Mouse (Mus musculus) C2C12 (cell line): ENCODE measurements around the gene Gsg1l. TPM values are rescaled to one million over a fixed set of nuclear protein-coding genes. Genes with fewer than 3 reads are reported as not detected.

Source experiments
- H3K27me3 ChIP-seq: one replicate; pipeline ENCODE4 v1.6.1; 2011; ENCODE audit not compliant: control insufficient read depth, insufficient read depth, insufficient read length
- H3K36me3 ChIP-seq: one replicate; pipeline ENCODE4 v1.6.1; 2011; ENCODE audit not compliant: control insufficient read depth, insufficient read depth
- H3K4me3 ChIP-seq: one replicate; pipeline ENCODE4 v1.5.1; 2011; ENCODE audit warnings: mild to moderate bottlenecking, control low read depth; ENCODE audit not compliant: poor library complexity, insufficient read depth, severe bottlenecking
- H3K79me2 ChIP-seq: one replicate; pipeline ENCODE4 v1.6.1; 2011; ENCODE audit not compliant: control insufficient read depth, insufficient read depth
- H3K79me3 ChIP-seq: one replicate; pipeline ENCODE4 v1.6.1; 2011; ENCODE audit warnings: low read depth, control low read depth
- H3ac ChIP-seq: one replicate; pipeline ENCODE3; 2011; ENCODE audit warnings: low read depth; ENCODE audit not compliant: control insufficient read depth, insufficient read length
- CEBPB ChIP-seq: IDR thresholded peaks from one replicate; pipeline ENCODE4 v1.6.1; 2011; ENCODE audit warnings: low read depth, mild to moderate bottlenecking, control low read depth, moderate library complexity
- CTCF ChIP-seq: IDR thresholded peaks from one replicate; pipeline ENCODE4 v1.5.1; 2011; ENCODE audit not compliant: control insufficient read depth, insufficient read depth, insufficient read length
- FOSL1 ChIP-seq: IDR thresholded peaks from one replicate; pipeline ENCODE4 v1.8.0; 2011; ENCODE audit warnings: mild to moderate bottlenecking, low read length; ENCODE audit not compliant: poor library complexity, insufficient read depth, severe bottlenecking
- MAX ChIP-seq: IDR thresholded peaks from one replicate; pipeline ENCODE4 v1.6.1; 2011; ENCODE audit warnings: mild to moderate bottlenecking, control low read depth
- MYOD1 ChIP-seq: IDR thresholded peaks from one replicate; pipeline ENCODE4 v1.6.1; 2011; ENCODE audit warnings: low read depth; ENCODE audit not compliant: control insufficient read depth, insufficient read length
- MYOG ChIP-seq: IDR thresholded peaks from one replicate; pipeline ENCODE4 v1.6.1; 2011; ENCODE audit not compliant: control insufficient read depth, insufficient read length; ENCODE audit errors: extremely low read depth
- USF1 ChIP-seq: IDR thresholded peaks from one replicate; pipeline ENCODE4 v1.6.1; 2011; ENCODE audit warnings: low read depth, mild to moderate bottlenecking, control low read depth, moderate library complexity
- polyA plus RNA-seq: library from polyadenylated mRNA; unstranded; fragments of >200 nt; fragmentation: generic; extraction: Trizol; gene quantifications from one replicate; pipeline ENCODE4 v1.2.1, GENCODE M21; 2012; ENCODE audit warnings: missing spikeins

Gsg1l gene
- polyA plus RNA-seq, 1 experiment: not detected

GRCm38 (mm10) chr7:126042306-126042705, 39.9 kb downstream of the Gsg1l start:
- TF ChIP-seq USF1 (no peak), CEBPB (no peak), MAX (no peak), MYOG (no peak), MYOD1 (no peak), CTCF (no peak), FOSL1 (no peak)
- H3K79me3 ChIP-seq: no peaks in the 10 kb centered on the region
- H3K36me3 ChIP-seq: no peaks in the 10 kb centered on the region
- H3ac ChIP-seq: no peak overlapping the region
- no peak overlapping the region for H3K4me3 ChIP-seq
- H3K79me2 ChIP-seq: no peaks in the 10 kb centered on the region
- H3K27me3 ChIP-seq: peaks cover 13% of the 10 kb centered on the region

GRCm38 (mm10) chr7:126040794-126041526, 41.3 kb downstream of the Gsg1l start:
- Histone ChIP-seq H3ac (no peak overlapping the region), H3K79me3 (no peaks in the 10 kb centered on the region), H3K79me2 (no peaks in the 10 kb centered on the region), H3K27me3 (peaks cover 19% of the 10 kb centered on the region), H3K4me3 (no peak overlapping the region), H3K36me3 (no peaks in the 10 kb centered on the region)
- TF ChIP-seq MAX (no peak), CEBPB (no peak), MYOG (no peak)

GRCm38 (mm10) chr7:126039847-126040246, 42.4 kb downstream of the Gsg1l start:
- Histone ChIP-seq H3K27me3 (peaks cover 20% of the 10 kb centered on the region), H3K4me3 (no peak overlapping the region), H3ac (no peak overlapping the region), H3K79me3 (no peaks in the 10 kb centered on the region), H3K36me3 (no peaks in the 10 kb centered on the region), H3K79me2 (no peaks in the 10 kb centered on the region)
- TF ChIP-seq CEBPB (no peak), MYOD1 (no peak), MAX (no peak), FOSL1 (no peak), USF1 (no peak), MYOG (no peak), CTCF (no peak)

- Histone ChIP-seq H3K4me3 (no peak overlapping the region), H3K79me2 (no peaks in the 10 kb centered on the region), H3K27me3 (peaks cover 25% of the 10 kb centered on the region), H3K79me3 (no peaks in the 10 kb centered on the region), H3ac (no peak overlapping the region), H3K36me3 (no peaks in the 10 kb centered on the region)
- TF ChIP-seq CEBPB: no peak
- no peak for TF ChIP-seq MYOG
- no peak for TF ChIP-seq FOSL1
- no peak for TF ChIP-seq CTCF
These were observed 42.9 kb downstream of the Gsg1l start for GRCm38 (mm10) chr7:126039247-126039835.

GRCm38 (mm10) chr7:126038366-126039246, 43.6 kb downstream of the Gsg1l start:
- Histone ChIP-seq H3K79me2 (no peaks in the 10 kb centered on the region), H3K79me3 (no peaks in the 10 kb centered on the region), H3K4me3 (no peak overlapping the region), H3ac (no peak overlapping the region), H3K27me3 (peaks cover 32% of the 10 kb centered on the region), H3K36me3 (no peaks in the 10 kb centered on the region)
- TF ChIP-seq MYOG (no peak), CTCF (no peak), MYOD1 (no peak), MAX (no peak), USF1 (no peak), FOSL1 (no peak), CEBPB (no peak)
